Mouse (Mus musculus) lung, adult 2 months (tissue): ENCODE results near the gene Tpcn1. TPM values are rescaled to one million over a fixed set of nuclear protein-coding genes. Genes with fewer than 3 reads are reported as not detected.
A peak's percentile ranks its signal among the peaks of the same experiment; 100 is the strongest.
"Not testable (repeated sequence)": the region's sequence is repeated elsewhere in the genome, so short reads cannot be mapped to it uniquely, and the experiment has no call there.

Experiments
- DNase-seq: peaks from one replicate; pipeline ENCODE4 v3.0.0; 2022
- H3K4me1 ChIP-seq: fragments of 200-500 bp; 2 replicates; pipeline ENCODE4 v1.6.1; 2011; ENCODE audit warnings: low read length; ENCODE audit not compliant: control insufficient read depth, insufficient read depth
- H3K4me3 ChIP-seq: fragments of 200-500 bp; replicated peaks from 2 replicates; pipeline ENCODE3; 2011; ENCODE audit warnings: low read depth, mild to moderate bottlenecking, control low read depth, low read length; ENCODE audit errors: extremely low read depth
- CTCF ChIP-seq: fragments of 200-500 bp; IDR thresholded peaks from 2 replicates; pipeline ENCODE4 v1.5.1; 2011; ENCODE audit warnings: mild to moderate bottlenecking, low read length, control low read depth; ENCODE audit not compliant: insufficient read depth
- POLR2A ChIP-seq: fragments of 200-500 bp; IDR thresholded peaks from 2 replicates; pipeline ENCODE4 v1.6.1; 2011; ENCODE audit warnings: low read depth, mild to moderate bottlenecking, control low read depth, low read length, borderline replicate concordance; ENCODE audit errors: extremely low read depth
- WGBS: fragments of 180-500 bp; shearing (Covaris S2); methylation state at CpG from one replicate; pipeline ENCODE4 v1.1.7; 2018; 5-methylcytosine and 5-hydroxymethylcytosine counted together
- polyA plus RNA-seq: library from polyadenylated mRNA; depleted of rRNA; stranded (reverse); fragments of >200 nt; gene quantifications from 2 replicates; pipeline ENCODE4 v1.2.3, GENCODE M21; 2012

Gene Tpcn1
- polyA plus RNA-seq, 1 experiment: 89.2 TPM

- TF ChIP-seq POLR2A (peak; percentile 90), CTCF (no peak)
These were observed 77.4 kb downstream of the Tpcn1 start, which contains the start of gene Slc8b1 for GRCm38 (mm10) chr5:120510982-120511642. Gene Slc8b1 (plus strand): TSS chr5:120511168.

GRCm38 (mm10) chr5:120507311-120507710 lies 81.2 kb downstream of the Tpcn1 start:
- no peak for DNase-seq
- WGBS: 59% methylated on average over 4 of the region's 4 CpGs
- peaks cover 10% of the 10 kb centered on the region for H3K4me1 ChIP-seq
- H3K4me3 ChIP-seq: no peak overlapping the region
- no peak for TF ChIP-seq POLR2A
- no peak for TF ChIP-seq CTCF

More at GRCm38 (mm10) chr5:120510982-120511642, 77.4 kb downstream of the Tpcn1 start, which contains the start of gene Slc8b1:
- Histone ChIP-seq H3K4me1 (peaks cover 7% of the 10 kb centered on the region), H3K4me3 (peak within 1 kb of the TSS; percentile 77)
- DNase-seq: peak; percentile 98
- WGBS: under 1% methylated on average over 36 of the region's 36 CpGs

GRCm38 (mm10) chr5:120506490-120506889 lies 82.0 kb downstream of the Tpcn1 start:
- peaks cover 12% of the 10 kb centered on the region for H3K4me1 ChIP-seq
- 48% methylated on average over 9 of the region's 9 CpGs for WGBS
- TF ChIP-seq POLR2A (no peak), CTCF (no peak)
- DNase-seq: no peak
- H3K4me3 ChIP-seq: no peak overlapping the region

GRCm38 (mm10) chr5:120505781-120506180 lies 82.7 kb downstream of the Tpcn1 start:
- no peak for TF ChIP-seq POLR2A
- TF ChIP-seq CTCF: no peak
- 57% methylated on average over 9 of the region's 9 CpGs for WGBS
- DNase-seq: no peak
- peaks cover 12% of the 10 kb centered on the region for H3K4me1 ChIP-seq
- no peak overlapping the region for H3K4me3 ChIP-seq

- 24% methylated on average over 16 of the region's 16 CpGs for WGBS
- Histone ChIP-seq H3K4me1 (peaks cover 12% of the 10 kb centered on the region), H3K4me3 (peak overlapping the region; percentile 45)
- DNase-seq: peak; percentile 78
- TF ChIP-seq POLR2A (no peak), CTCF (peak; percentile 86)
These were observed 83.1 kb downstream of the Tpcn1 start for GRCm38 (mm10) chr5:120505368-120505767.

- peak; percentile 77 for DNase-seq
- H3K4me3 ChIP-seq: peak within 1 kb of the TSS; percentile 84
- no peak for TF ChIP-seq CTCF
- peak; percentile 52; the same call in 1 of the 2 replicates for TF ChIP-seq POLR2A
- H3K4me1 ChIP-seq: peaks cover 12% of the 10 kb centered on the region
- WGBS: 1% methylated on average over 54 of the region's 55 CpGs
These were observed 85.2 kb downstream of the Tpcn1 start, which contains the start of gene Plbd2 for GRCm38 (mm10) chr5:120503144-120503795. Gene Plbd2 (minus strand): TSS chr5:120503625.

GRCm38 (mm10) chr5:120502675-120503143 lies 85.8 kb downstream of the Tpcn1 start:
- no peak for DNase-seq
- H3K4me3 ChIP-seq: peak overlapping the region; percentile 84
- H3K4me1 ChIP-seq: peaks cover 12% of the 10 kb centered on the region
- WGBS: 6% methylated on average over 12 of the region's 12 CpGs
- TF ChIP-seq POLR2A: no peak
- no peak for TF ChIP-seq CTCF

- TF ChIP-seq POLR2A: no peak
- TF ChIP-seq CTCF: no peak
- Histone ChIP-seq H3K4me3 (no peak overlapping the region), H3K4me1 (peaks cover 12% of the 10 kb centered on the region)
- no peak for DNase-seq
- WGBS: 57% methylated on average over 9 of the region's 9 CpGs
These were observed 86.3 kb downstream of the Tpcn1 start for GRCm38 (mm10) chr5:120502147-120502621.

- DNase-seq, H3K4me3 ChIP-seq: not testable (repeated sequence)
- H3K4me1 ChIP-seq: peaks cover 12% of the 10 kb centered on the region
- WGBS: 84% methylated on average over 9 of the region's 9 CpGs
These were observed 87.9 kb downstream of the Tpcn1 start for GRCm38 (mm10) chr5:120500609-120501008.
